Mouse (Mus musculus) c-Kit-positive CD71-positive TER-119-positive erythroid progenitor cells, embryonic 14.5 days (primary cell): ENCODE measurements at regions not wholly inside any gene's neighbourhood (a gene's known extent, or its start where the extent isn't known, plus 50 kb on each side); places are given as distances from the start of the nearest gene placed in this dataset.
"Not testable (repeated sequence)": the region's sequence is repeated elsewhere in the genome, so short reads cannot be mapped to it uniquely, and the experiment has no call there.

Experiments used
- DNase-seq: peaks from one replicate; pipeline ENCODE4 v3.0.0-alpha.2; 2013; ENCODE audit warnings: low spot score

DNA sequence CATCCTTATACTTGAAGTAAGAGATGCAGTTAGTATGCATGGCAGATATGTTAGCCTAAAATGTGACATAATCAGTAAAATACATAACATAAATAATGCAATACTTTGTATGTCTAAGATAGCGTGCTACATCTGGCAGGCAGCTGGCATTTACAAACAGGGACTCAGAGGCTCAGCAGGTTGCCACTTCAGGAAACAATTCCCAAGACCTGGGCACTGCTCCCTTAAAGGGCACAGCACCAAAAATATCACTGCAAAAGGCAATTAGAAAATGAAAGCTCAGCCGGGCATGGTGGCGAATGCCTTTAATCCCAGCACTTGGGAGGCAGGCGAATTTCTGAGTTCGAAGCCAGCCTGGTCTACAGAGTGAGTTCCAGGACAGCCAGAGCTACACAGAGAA, 544.0 kb downstream of the Zfp704 start:
- DNase-seq: no peak

DNA sequence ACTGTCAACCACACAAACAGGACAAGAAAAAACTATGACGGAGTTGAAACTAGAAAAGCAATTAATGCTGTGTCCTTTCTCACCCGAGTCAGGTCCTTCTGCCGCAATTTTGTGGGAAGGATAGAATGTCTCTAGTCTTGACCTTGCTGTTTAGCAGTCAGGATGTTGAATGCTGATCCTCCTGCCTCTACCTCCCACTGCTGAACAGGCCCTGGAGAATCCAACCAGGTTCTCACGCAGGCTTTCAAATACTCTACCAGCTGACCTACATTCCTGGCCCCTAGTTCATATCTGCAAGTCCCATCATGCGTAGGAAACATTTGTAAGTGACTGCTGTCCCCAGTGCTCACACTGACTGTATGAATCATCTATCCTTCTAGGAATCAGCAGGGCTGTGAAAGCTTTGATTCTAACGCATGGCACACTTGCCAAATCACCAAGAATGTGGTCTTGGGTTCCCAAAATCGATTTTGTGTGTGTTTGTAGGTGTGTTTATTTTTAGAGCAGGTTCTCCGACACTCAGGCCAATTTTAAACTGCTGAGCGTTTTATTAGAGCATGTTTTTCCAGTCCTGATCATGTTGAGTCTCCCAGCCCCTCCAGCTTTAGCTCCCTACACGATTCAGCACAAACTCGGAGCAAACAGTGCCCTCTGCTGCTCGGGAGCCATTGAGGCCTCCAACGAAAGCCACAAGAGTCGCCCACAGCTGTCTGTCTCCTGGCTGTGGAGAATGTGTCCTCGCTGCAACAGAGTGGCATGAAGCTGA, 545.4 kb downstream of the Zfp704 start:
- no peak for DNase-seq

DNA sequence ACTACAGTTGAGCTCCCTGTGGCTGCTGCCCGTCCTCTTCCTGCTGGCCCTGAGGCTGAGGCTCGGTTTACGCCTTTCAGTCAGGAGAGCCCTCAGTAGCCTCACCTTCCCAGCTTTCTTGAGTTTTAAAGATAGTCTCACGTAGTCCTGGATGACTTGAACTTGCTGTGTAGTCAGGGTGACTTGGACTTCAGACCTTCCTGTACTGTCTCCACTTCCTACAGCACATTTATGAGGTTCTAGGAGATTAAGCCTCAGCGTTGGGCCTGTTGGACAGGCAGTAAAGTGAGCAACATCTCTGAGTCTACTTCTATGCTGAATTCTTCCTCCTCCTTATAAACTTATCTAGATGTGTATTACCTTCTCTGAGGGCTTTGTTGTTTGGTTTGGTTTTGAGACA, 546.2 kb downstream of the Zfp704 start:
- no peak for DNase-seq

DNA sequence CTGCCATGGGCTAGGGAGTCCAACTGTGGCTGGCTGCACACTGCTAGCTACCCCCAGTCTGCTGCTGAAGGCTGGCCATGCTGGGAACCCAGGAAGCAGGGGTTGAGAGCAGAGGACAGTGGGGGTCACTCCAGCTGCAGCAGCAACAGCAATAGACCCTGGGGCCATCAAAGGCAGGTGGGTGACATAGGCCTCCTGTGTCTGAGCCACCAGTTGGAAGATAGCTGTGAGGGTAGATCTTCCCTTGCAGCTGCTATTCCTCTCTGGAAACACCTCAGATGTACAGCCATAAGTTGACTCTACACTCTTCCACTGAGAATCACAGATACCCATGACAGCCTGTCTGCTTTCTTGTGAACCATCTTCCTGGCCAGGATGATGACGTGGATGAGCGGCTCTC, 548.5 kb downstream of the Zfp704 start:
- no peak for DNase-seq

DNA sequence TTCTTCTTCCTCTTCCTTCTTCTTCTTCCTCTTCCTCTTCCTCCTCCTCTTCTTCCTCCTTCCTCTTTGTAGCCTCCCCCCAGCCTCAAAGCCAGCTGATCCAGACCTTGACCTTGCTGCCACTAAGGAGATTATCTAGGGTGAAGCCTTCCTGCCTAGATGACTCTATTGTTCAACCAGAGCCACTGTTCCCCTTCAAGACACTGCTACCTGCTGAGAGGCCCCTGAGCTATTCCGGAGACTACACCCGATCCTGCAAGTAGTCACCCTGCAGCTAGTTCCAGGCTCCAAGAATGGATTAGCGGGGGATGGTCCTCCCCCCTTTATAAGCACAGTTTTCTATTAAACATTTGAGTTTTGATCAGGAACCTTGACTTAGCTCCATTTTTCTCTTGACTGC, 552.2 kb downstream of the Zfp704 start:
- not testable (repeated sequence) for DNase-seq

DNA sequence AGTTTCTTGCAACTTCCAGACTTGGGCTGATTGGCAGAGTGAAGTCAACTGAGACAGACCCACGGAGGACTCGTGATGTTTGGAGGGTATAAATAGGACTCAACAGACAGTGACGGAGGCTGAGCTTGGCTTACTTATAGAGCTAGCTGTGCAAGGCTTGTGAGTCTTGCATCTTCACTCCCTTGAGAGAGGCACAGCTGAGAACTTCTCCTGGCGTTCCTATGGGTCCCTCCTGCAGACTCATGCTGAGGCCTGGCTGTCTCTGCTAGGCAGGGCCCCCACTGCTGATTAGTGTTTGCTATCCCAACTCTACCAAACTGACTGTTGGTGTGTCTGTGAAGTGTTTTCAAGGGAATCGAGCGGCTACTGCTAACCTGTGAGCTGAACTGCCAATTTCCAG, 553.0 kb downstream of the Zfp704 start:
- no peak for DNase-seq

DNA sequence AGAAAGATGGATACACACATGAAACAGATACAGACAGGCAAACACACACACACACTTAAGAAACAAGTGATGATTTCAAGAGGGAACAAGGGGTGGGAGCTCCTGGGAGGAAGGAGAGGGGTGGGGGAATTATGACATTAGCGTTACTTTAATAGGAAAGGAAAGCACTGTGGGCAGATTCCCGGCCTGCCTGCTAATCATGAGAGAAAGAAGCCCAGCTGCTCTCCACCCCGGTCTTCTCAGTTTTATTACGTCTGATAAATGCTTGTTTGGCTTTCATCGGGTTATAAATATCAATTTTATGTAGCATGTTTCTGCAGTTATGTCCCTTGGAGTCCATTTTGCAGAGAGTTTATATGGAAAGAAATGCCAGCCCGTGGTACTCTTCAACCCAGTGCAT, 554.1 kb downstream of the Zfp704 start:
- no peak for DNase-seq
